Mouse (Mus musculus) cerebellum, adult 2 months (tissue): ENCODE data around the gene Traf7.

Experiments used
- CTCF ChIP-seq: fragments of 200-500 bp; IDR thresholded peaks from 2 replicates; pipeline ENCODE4 v1.5.1; 2011; ENCODE audit warnings: low read depth, mild to moderate bottlenecking, control low read depth, low read length, moderate library complexity, borderline replicate concordance; ENCODE audit not compliant: insufficient read depth
- POLR2A ChIP-seq: fragments of 200-500 bp; IDR thresholded peaks from 2 replicates; pipeline ENCODE4 v1.6.1; 2011; ENCODE audit warnings: low read length, control low read depth, borderline replicate concordance; ENCODE audit not compliant: insufficient read depth

DNA sequence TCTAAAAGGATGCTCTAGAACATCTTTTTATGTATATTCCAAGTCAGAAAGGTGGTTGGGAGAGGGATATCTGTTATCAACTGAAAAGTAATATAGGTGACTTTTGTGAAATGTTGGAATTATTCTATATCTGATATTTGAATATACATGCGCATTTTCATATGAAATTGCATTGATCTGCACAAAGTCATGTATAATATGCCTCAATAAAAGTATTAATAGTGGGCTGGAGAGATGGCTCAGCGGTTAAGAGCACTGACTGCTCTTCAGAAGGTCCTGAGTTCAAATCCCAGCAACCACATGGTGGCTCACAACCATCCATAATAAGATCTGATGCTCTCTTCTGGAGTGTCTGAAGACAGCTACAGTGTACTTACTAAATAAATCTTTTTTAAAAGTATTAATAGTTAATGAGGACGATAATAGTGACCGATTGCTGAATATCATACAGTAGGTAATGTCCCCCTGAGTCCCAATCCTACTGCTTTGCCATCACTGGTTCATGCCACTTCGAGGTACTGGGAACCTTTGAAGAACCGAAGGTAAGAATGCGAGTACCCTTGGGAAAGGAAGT, 58.3 kb downstream of the Traf7 start:
- TF ChIP-seq CTCF, result no peak
- TF ChIP-seq POLR2A, result no peak
